Mouse (Mus musculus) kidney, embryonic 16.5 days (tissue): Measurements from ENCODE around the gene Smpd2. TPM values are rescaled to one million over a fixed set of nuclear protein-coding genes. Genes with fewer than 3 reads are reported as not detected.

Experiments used
- ATAC-seq: fragments of 200-750 bp; cut with Nextera tagmentation; 2 replicates; pipeline ENCODE4 v1.8.0; 2017; ENCODE audit warnings: moderate TSS enrichment; ENCODE audit not compliant: low FRiP score, low TSS enrichment
- H3K27ac ChIP-seq: fragments of 300-500 bp; sonication (generic); 2 replicates; pipeline ENCODE4 v1.5.1; 2014; ENCODE audit warnings: low read length
- H3K27me3 ChIP-seq: fragments of 300-500 bp; sonication (generic); 2 replicates; pipeline ENCODE4 v1.6.1; 2014; ENCODE audit warnings: low read length, control low read depth, mixed read lengths; ENCODE audit not compliant: insufficient read depth
- H3K36me3 ChIP-seq: fragments of 300-500 bp; sonication (generic); 2 replicates; pipeline ENCODE4 v1.6.1; 2014; ENCODE audit warnings: low read length, control low read depth, mixed read lengths; ENCODE audit not compliant: insufficient read depth
- H3K4me1 ChIP-seq: fragments of 300-500 bp; sonication (generic); 2 replicates; pipeline ENCODE4 v1.6.1; 2014; ENCODE audit warnings: low read length, control low read depth, mixed read lengths; ENCODE audit not compliant: insufficient read depth
- H3K4me2 ChIP-seq: fragments of 300-500 bp; sonication (generic); replicated peaks from 2 replicates; pipeline ENCODE4 v1.6.1; 2014; ENCODE audit warnings: low read depth, low read length
- H3K4me3 ChIP-seq: fragments of 300-500 bp; sonication (generic); 2 replicates; pipeline ENCODE4 v1.5.1; 2014; ENCODE audit warnings: mild to moderate bottlenecking, low read length
- H3K9ac ChIP-seq: fragments of 300-500 bp; sonication (generic); replicated peaks from 2 replicates; pipeline ENCODE4 v1.6.1; 2014; ENCODE audit warnings: low read length
- H3K9me3 ChIP-seq: fragments of 300-500 bp; sonication (generic); 2 replicates; pipeline ENCODE4 v1.6.1; 2016; ENCODE audit warnings: low read length, control low read depth
- WGBS: fragments of 180-500 bp; shearing (Covaris S2); extraction: QIAGEN DNeasy Blood & Tissue Kit; methylation state at CpG from one replicate; pipeline ENCODE4 v1.1.7; 2014; 5-methylcytosine and 5-hydroxymethylcytosine counted together
- polyA plus RNA-seq: library from polyadenylated mRNA; unstranded; fragments of >200 nt; fragmentation: Nextera tagmentation; extraction: Ambion mirVana; gene quantifications from 2 replicates; pipeline ENCODE4 v1.2.1, GENCODE M21; 2015

The Smpd2 gene
- 84.1 and 91.2 TPM in 2 replicates for polyA plus RNA-seq

DNA sequence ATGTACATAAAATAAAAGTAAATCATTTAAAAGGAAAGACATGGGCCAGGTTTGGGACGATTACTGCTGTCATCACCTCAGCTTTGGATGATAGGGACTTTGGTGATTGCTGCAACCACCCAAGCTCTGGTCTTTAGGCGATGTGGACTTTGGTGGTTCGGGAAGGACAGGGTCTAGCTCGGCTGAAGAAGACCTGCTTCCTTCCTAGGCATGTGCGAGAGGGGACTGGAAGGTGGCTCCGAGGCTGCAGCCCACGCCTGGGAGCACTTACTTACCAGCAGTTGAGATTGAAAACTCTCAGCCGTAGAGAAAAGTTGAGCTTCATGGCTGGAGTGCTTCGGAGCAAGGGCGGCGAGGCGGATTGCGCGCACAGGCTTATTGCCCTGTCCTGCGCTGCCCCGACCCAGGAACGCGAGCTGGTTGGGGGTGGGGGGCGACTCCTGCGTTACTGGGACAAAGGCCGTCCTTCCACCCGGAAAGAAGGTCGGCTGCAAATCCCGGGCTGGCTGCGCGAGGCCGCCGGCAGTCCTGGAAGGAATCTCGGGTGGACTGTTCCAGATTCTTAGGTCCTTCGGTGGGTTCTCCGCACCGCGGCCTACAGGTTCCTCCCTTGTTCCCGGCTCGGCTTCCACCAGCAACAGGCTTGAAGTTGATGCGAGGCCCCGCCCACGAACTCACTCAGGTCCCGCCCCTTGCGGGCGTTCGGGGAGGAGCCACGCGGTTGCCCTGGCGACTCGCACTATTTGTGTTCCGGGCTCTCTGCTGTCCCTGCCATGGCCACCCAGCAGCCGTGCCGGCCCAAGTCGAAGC, at the start of gene Smpd2, which contains the start of gene Ppil6:
Smpd2 (minus strand) TSS at position 662 of the 810 bp plus-strand sequence.
Ppil6 (plus strand) TSS at position 732 of the 810 bp plus-strand sequence.
- peak; percentile 95 for ATAC-seq
- under 1% methylated on average over 49 of the region's 50 CpGs for WGBS

DNA sequence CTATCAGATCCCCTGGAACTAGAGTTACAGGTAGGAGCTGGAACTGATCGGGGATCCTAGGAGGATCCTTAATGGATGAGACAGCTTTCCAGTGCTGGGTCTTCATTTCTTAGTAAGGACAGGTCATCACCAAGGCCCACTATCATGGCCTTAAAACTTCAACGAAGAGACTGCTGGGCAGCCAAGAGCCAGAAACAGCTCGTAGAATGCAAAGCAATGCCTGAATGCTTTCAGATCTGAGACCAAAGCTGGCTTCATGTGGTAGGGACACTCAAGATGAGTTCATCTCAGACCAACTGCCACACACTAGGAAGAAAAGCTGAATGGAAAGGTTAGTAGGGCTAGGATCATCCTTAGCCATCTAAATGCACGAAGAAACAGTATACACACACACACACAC, 48.8 kb upstream of the Smpd2 start:
- H3K9me3 ChIP-seq: no peaks in the 10 kb centered on the region
- no peaks in the 10 kb centered on the region for H3K27me3 ChIP-seq
- no peak overlapping the region for H3K27ac ChIP-seq
- H3K4me3 ChIP-seq: no peak overlapping the region
- no peak overlapping the region for H3K4me2 ChIP-seq
- 92% methylated on average over 4 of the region's 4 CpGs for WGBS
- no peaks in the 10 kb centered on the region for H3K4me1 ChIP-seq
- H3K36me3 ChIP-seq: peaks cover 28% of the 10 kb centered on the region
- ATAC-seq: no peak
- H3K9ac ChIP-seq: no peak overlapping the region

More for the DNA sequence above, at the start of gene Smpd2, which contains the start of gene Ppil6:
- H3K4me3 ChIP-seq: peak within 1 kb of the TSS; percentile 56
- peak within 1 kb of the TSS; percentile 75 for H3K27ac ChIP-seq
- peaks cover 15% of the 10 kb centered on the region for H3K4me1 ChIP-seq
- peak within 1 kb of the TSS; percentile 97 for H3K4me2 ChIP-seq
- no peaks in the 10 kb centered on the region for H3K9me3 ChIP-seq
- H3K36me3 ChIP-seq: peaks cover 27% of the 10 kb centered on the region
- H3K9ac ChIP-seq: peak within 1 kb of the TSS; percentile 69
- H3K27me3 ChIP-seq: no peaks in the 10 kb centered on the region

DNA sequence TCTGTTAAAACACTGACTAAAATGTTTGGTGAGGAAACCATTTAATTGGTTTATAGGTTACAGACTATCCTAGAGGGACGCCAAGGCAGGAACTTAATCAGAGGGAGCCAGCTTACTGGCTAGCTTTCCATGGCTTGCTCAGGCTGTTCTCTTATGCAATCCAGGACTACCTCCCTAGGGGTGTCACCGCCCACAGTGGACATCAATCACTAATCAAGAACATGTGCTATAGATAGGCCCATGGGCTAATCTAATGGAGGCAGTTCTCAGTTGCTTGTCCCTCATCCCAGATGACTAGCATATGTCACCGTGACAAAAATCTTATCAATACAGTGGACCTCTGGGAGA, 47.8 kb upstream of the Smpd2 start:
- no peak for ATAC-seq
- Histone ChIP-seq H3K4me3 (no peak overlapping the region), H3K9ac (no peak overlapping the region), H3K4me2 (no peak overlapping the region), H3K27me3 (no peaks in the 10 kb centered on the region), H3K36me3 (peaks cover 35% of the 10 kb centered on the region), H3K9me3 (no peaks in the 10 kb centered on the region), H3K27ac (no peak overlapping the region), H3K4me1 (no peaks in the 10 kb centered on the region)
- 94% methylated on average over 3 of the region's 3 CpGs for WGBS

DNA sequence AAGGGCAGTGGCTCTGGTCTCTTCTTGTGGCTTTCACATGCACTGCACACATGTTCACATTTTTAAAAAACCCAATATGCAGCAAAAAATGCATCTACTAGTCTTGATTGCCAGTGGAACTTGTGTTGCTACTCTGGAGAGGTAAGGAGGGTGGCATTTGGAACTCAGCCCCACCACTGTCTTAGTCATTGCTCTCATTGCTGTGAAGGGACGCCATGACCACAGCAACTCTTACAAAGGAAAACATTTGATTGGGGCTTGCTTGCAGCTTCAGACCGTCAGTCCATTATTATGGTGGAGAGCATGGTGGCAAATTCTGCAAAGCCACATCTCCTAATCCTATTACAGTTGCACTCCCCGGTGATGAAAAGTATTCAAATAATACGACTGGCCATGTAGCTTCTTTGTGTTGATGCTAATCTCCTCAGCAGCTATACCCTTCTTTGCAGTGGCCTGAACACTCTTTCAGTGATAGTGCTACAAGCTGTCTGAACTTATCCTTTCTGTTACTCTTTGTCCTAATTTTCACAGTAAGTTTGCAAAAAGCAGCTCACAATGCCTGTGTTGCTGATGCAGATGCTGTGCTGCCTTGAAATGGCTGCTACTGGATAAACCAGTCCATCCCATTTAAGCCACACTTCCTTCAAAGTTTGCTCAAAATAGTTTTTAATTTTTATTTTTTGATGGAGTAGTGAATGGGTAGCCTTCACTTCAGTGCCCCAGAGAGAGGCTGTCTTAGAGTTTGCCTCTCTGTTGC, 47.2 kb upstream of the Smpd2 start:
- H3K9me3 ChIP-seq: no peaks in the 10 kb centered on the region
- no peak overlapping the region for H3K9ac ChIP-seq
- 97% methylated on average over 4 of the region's 4 CpGs for WGBS
- H3K4me1 ChIP-seq: no peaks in the 10 kb centered on the region
- no peak overlapping the region for H3K27ac ChIP-seq
- H3K27me3 ChIP-seq: no peaks in the 10 kb centered on the region
- H3K4me3 ChIP-seq: no peak overlapping the region
- ATAC-seq: no peak
- H3K36me3 ChIP-seq: peaks cover 40% of the 10 kb centered on the region
- no peak overlapping the region for H3K4me2 ChIP-seq

DNA sequence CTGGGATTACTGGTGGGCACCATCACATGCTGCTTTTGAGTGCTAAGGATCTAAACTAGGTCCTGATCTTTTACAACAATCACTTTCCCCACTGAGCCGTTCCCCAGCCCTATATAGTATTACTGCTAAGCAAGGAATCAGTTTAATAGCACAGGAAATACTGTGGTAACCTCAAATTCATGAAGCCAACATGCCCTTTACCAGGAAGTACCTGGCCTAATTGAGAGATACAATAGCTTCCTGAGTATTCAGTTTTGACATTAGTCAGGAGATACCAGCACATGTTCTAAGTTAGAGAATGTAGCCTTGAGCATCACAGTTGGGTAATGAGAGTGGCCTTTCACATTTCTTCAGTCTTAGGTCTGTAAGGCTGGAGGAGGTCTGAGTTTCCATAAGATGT, 46.5 kb upstream of the Smpd2 start:
- WGBS: 81% methylated on average over 1 of the region's 1 CpGs
- ATAC-seq: no peak
- no peak overlapping the region for H3K27ac ChIP-seq
- H3K9ac ChIP-seq: no peak overlapping the region
- H3K4me3 ChIP-seq: no peak overlapping the region
- no peaks in the 10 kb centered on the region for H3K4me1 ChIP-seq
- H3K27me3 ChIP-seq: no peaks in the 10 kb centered on the region
- H3K36me3 ChIP-seq: peaks cover 42% of the 10 kb centered on the region
- no peaks in the 10 kb centered on the region for H3K9me3 ChIP-seq
- H3K4me2 ChIP-seq: no peak overlapping the region

DNA sequence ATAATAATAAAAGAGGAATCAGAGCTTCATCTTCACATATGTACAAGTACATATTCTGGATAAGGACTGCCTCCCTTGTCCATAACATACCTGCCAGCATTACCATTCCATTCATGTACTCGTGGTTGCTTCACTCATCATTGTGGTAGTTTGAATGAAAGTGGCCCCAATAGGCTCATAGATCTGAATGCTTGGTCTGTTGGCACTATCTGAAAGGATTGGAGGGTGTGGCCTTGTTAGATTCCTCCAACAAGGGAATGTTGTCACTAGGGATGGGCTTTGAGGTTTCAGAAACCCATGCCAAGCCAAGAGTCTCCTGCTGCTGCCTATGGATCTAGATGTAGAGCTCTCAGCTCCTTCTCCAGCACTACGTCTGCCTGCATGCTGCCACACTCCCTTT, 45.8 kb upstream of the Smpd2 start:
- H3K4me3 ChIP-seq: no peak overlapping the region
- ATAC-seq: no peak
- H3K36me3 ChIP-seq: peaks cover 47% of the 10 kb centered on the region

DNA sequence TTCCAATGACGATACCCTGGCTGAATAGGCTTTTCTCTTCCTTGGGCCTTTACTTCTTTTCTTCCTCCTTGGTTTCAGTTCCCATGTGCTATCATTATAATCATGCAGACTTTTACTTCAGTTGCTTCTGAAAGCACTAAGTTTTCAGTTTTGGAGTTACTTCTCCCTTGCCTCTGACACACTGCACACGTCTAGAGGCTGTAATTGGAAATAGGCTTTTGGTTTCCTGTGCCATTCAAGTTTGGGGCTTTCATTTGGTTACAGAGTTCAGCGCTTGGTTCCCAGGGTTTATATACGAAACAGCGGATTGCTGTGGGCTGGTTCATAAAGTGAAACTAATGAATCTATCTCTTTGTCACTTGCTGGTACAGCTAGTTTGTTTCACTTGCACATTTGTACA, 39.8 kb upstream of the Smpd2 start:
- H3K36me3 ChIP-seq: peaks cover 52% of the 10 kb centered on the region
- H3K4me3 ChIP-seq: no peak overlapping the region
- no peaks in the 10 kb centered on the region for H3K9me3 ChIP-seq
- no peak overlapping the region for H3K27ac ChIP-seq
- H3K4me1 ChIP-seq: no peaks in the 10 kb centered on the region
- H3K9ac ChIP-seq: no peak overlapping the region
- WGBS: 91% methylated on average over 5 of the region's 5 CpGs
- no peaks in the 10 kb centered on the region for H3K27me3 ChIP-seq
- H3K4me2 ChIP-seq: no peak overlapping the region
- no peak for ATAC-seq

More for the DNA sequence above, 45.8 kb upstream of the Smpd2 start:
- H3K27ac ChIP-seq: no peak overlapping the region
- WGBS: 96% methylated on average over 2 of the region's 2 CpGs
- H3K4me2 ChIP-seq: no peak overlapping the region
- no peaks in the 10 kb centered on the region for H3K27me3 ChIP-seq
- no peaks in the 10 kb centered on the region for H3K9me3 ChIP-seq
- no peak overlapping the region for H3K9ac ChIP-seq
- no peaks in the 10 kb centered on the region for H3K4me1 ChIP-seq

DNA sequence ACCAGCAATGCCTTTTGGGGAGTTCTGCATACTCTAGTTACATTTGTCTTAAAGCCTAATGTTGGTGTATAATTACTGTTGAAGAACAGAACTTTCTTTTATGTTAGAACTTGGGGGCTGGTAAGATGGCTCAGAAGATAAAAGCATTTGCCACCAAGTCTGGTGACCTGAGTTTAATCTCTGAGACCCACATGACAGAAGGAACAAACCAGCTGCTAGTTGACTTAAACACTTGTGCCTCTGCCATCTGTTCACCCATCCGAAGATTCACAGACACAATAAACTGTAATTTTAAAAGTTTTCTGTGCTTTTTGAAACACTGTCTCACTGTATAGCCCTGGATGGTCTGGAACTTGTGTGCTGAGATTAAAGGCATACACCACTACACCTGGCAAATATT, 35.5 kb upstream of the Smpd2 start:
- 79% methylated on average over 1 of the region's 1 CpGs for WGBS
- Histone ChIP-seq H3K36me3 (peaks cover 28% of the 10 kb centered on the region; the same call in 1 of the 2 replicates), H3K9me3 (no peaks in the 10 kb centered on the region), H3K4me3 (no peak overlapping the region), H3K4me1 (peaks cover 25% of the 10 kb centered on the region), H3K4me2 (no peak overlapping the region), H3K9ac (no peak overlapping the region), H3K27ac (no peak overlapping the region), H3K27me3 (no peaks in the 10 kb centered on the region)
- ATAC-seq: no peak

DNA sequence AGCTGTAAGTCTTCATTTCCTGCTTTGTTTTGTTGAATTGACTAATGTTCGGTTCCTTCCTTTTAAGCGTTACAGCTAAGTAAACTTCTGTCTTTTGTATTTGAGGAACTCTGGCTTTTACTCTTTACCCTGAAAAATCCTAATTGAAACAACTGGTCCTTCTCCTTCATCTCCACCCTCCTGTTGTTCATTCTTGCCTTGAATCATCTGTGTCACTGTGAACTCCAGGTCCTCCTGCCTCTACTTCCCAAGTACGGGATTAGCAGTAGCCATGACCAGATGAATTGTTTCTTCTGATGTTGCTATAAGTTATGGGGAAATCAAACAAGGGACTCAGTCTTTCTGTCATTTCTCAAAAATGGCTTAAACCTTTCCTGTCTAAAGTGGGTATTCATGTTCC, 33.2 kb upstream of the Smpd2 start:
- 76% methylated on average over 3 of the region's 3 CpGs for WGBS
- peaks cover 25% of the 10 kb centered on the region for H3K4me1 ChIP-seq

DNA sequence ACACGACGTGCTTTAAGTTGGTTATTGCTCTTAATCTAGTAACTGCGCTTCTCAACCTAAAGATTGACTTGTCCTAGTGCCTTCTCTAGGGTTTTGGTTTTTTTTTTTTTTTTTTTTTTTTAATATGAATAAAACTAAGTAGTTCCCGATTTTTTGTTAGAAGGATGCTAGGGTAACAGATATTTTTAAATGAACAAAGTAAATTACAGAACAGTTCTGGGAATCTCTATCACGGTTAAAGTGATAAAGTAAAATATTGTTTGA, 30.2 kb upstream of the Smpd2 start:
- peaks cover 25% of the 10 kb centered on the region for H3K4me1 ChIP-seq
- WGBS: under 1% methylated on average over 5 of the region's 5 CpGs
- H3K4me3 ChIP-seq: peak overlapping the region; percentile 88
- peak overlapping the region; percentile 70 for H3K4me2 ChIP-seq
- no peaks in the 10 kb centered on the region for H3K27me3 ChIP-seq
- H3K27ac ChIP-seq: no peak overlapping the region
- peaks cover 8% of the 10 kb centered on the region; the same call in 1 of the 2 replicates for H3K36me3 ChIP-seq
- no peak for ATAC-seq
- H3K9ac ChIP-seq: peak overlapping the region; percentile 98
- H3K9me3 ChIP-seq: no peaks in the 10 kb centered on the region

More for the DNA sequence above, 33.2 kb upstream of the Smpd2 start:
- H3K9me3 ChIP-seq: no peaks in the 10 kb centered on the region
- H3K36me3 ChIP-seq: peaks cover 23% of the 10 kb centered on the region; the same call in 1 of the 2 replicates
- no peak overlapping the region for H3K4me3 ChIP-seq
- no peak for ATAC-seq
- no peak overlapping the region for H3K4me2 ChIP-seq
- no peak overlapping the region for H3K9ac ChIP-seq
- no peaks in the 10 kb centered on the region for H3K27me3 ChIP-seq
- H3K27ac ChIP-seq: no peak overlapping the region
